Mouse (Mus musculus): ENCODE results near the gene Gm9639.

GRCm38 (mm10) chr10:77814382-77814781 is 19.5 kb upstream of the Gm9639 start, which contains the start of gene Gm2696:
- TF ChIP-seq CTCF (IDR thresholded peaks at IDR 0.05; ENCODE audit: control insufficient read depth, insufficient read depth, insufficient replicate concordance, low read depth, low read length) = no peak
- no peak for TF ChIP-seq POLR2A (IDR thresholded peaks at IDR 0.05; ENCODE audit: control insufficient read depth, low read depth, low read length)

Measured in testis, adult 2 months (tissue).